Mouse (Mus musculus) mouse embryonic stem cell (cell line): ENCODE results near the gene Epha7.

Source experiments
- in situ Hi-C, 2 experiments: fragments of 300-500 bp; cut with MboI; formaldehyde crosslinking; loops; 1 replicate in 1 of 2; 3 replicates in 1 of 2; pipeline ENCODE4 v1.14.3; 2019 to 2020; ENCODE audit warnings: low sequenced_read_pairs in 2 of 2, low pct_unique_long_range_greater_than_20kb in 1 of 2, mixed read lengths in 1 of 2; ENCODE audit not compliant: unreplicated experiment in 1 of 2

Epha7 gene

DNA sequence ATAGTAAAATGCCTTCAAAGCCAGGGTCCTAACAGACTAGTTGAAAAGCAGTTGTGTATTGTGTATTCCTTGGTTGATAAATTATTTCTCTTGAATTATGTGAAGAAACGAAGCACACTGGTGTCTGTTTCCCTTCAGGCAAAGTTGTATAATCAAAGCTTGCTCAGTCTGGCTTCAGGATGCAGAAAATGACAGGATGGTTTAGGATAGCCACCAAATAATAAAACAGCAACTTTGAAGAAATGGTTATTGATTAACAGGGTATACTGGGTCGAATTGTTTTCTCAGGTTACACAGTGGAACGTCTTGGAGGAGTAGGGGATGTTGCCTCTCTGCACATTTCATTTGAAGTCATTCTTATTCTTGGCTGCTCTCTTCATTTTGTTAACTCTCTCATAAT, 77.2 kb downstream of the Epha7 start:
- in situ Hi-C loops: no loop called here

DNA sequence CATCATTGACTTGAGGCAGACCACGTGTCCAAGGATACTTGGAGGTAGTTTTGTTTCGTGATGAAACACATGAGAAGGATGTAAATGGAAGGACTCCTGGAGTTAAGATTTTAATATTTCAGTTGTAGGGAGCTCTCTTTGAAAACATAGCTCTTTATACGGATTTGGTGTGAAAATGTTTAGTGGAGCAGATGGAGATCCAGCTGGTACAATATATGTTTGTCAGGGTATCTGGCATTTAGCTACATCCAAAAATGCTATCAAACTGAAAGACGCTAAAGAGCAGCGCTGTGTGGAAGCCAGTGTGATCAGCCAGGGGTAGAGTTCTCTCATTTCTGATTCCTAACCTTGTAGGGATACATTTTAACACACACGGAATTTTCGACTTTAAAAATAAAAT, 82.5 kb downstream of the Epha7 start:
- in situ Hi-C loops: no loop called here

DNA sequence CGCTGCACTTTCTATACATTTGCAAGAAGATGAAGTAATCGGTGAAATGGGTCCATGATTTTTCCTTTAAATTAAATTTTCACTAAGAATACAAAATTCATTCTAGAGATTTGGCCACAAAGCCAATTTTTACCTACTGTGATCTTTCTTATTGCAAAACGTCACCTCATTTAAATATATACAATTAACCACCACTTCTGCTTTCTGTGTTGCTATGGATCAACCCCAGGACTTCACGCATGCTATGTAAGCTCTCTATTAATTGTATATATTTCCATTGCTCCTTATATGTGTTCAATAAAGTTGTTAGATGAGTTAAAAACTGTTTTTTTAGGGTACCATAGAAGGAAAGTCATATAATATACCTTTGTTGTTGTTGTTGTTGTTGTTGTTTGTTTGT, 86.4 kb downstream of the Epha7 start:
- in situ Hi-C loops: no loop called here

DNA sequence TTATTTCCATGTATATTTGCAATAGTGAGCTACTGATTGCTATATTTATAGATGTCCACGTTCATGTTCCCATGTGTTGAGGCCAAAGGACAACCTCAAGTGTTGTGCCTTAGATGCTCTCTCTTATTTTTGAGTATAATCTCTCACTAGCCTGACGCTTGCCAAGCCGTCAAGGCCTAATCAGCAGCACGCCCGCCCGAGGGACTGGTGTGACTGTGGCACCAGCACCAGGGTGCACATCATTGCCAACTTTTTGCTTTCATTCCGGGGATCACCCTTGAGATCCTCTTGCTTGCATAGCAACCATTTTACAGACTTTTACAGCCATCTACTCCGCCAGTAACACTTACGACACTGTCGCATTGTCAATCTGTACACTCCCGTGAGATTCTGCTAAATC, 86.9 kb downstream of the Epha7 start:
- in situ Hi-C loops: no loop called here

DNA sequence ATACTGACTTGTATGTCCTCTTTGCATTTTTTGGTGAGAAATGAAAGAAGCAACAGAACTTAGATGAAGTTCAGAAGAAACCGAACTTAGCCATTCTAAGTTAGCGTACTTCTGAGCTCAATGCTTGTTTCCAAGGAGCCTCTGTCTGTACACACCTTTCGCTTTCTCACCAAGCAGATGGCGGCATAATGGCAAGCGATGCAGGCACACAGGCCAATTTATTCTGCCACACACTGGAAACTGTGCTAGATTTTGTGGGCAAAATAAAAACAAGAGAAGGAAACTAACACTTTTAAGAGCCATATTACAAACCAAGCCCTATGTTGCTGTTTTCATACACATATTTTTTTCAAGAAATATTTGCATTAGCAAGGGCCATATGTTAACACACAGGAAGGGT, 88.6 kb downstream of the Epha7 start:
- in situ Hi-C loops: no loop called here

DNA sequence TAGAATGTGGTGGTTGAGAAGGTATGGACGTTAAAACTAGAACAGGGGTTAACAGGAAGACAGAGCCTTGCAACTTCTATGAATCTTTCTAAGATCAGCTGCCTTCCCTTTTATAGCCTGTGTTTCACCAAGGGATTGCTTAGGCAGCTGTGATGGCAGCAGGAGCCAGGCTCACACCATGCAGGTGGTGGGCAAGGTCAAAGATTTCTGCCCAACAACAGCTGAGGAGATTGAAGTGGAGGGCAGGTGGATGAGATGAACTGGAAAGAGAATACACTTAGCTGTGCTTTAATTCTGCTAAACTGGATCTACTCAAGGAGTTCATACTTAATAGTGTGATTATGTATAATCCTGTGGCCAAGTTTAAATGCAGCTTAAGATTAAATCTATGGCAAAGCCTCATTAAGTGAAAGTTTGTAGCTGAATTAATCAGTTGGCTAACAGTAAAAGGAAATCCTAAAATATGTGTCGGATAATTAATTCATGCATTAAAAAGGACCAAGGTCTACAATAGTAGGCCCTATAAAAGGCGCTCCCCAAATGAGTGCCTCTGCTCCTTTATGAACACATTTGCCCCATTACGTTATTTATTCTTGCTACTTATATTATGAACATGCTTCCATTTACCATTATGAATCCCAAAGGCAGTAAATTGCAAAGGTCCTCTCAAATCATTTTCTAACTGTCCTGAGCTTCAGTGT, 89.2 kb downstream of the Epha7 start:
- in situ Hi-C loops: no loop called here

DNA sequence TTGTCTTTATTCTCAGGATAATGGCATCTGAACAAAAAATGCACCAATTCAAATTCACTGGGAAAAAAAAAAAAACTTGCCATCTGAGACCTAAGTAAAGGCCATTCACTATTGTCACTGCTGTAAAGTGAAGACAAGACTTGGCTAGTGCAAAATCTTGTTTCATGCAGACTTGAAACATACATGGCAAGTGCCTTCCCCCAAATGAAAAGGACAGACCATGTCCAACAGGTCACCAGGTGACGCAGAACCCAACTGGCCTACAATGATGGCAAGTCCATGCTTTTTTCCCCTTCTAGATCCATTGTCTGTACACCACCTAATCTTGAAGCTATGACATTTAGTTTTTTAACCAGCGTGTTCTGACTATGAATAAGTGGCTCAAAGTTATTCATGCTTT, 94.1 kb downstream of the Epha7 start:
- in situ Hi-C loops: no loop called here

DNA sequence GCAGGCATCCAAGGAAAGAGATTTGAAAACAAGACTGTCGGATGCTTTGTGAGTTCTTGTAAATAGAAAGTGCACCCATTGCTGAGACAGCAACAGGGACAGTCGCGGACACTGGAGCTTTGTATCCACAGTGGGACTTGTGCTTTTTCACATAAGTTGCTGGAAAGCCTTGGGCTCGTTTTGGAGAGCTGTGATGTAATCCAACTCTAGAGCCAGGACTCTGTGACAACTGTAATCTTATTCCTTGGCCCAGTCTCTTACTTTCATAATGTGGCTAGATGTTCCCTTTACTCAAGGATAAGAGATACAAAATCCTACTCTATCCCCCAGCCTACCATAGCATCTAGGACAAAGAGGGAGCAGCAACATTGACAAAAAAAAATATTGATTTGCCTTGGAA, 97.2 kb downstream of the Epha7 start:
- in situ Hi-C loops: no loop called here

DNA sequence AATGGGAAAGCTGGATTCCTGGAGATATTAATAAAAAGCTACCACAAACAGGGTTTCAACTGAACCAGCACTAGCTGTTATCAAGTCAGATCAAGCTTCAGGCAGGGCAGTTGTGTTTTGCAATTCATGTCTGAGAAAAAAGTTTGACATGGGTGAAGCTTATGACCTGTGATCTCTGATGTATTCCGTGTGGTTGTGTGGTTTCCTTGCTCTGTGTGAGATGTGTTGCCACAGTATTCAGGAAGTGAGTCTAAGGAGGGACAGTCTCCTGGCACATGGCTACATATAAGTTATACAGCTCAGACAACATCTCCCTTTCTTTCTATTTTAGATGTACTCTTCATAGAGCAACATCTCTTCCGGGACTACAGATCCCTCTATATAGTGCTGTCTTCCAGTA, 99.1 kb downstream of the Epha7 start:
- in situ Hi-C loops: no loop called here

DNA sequence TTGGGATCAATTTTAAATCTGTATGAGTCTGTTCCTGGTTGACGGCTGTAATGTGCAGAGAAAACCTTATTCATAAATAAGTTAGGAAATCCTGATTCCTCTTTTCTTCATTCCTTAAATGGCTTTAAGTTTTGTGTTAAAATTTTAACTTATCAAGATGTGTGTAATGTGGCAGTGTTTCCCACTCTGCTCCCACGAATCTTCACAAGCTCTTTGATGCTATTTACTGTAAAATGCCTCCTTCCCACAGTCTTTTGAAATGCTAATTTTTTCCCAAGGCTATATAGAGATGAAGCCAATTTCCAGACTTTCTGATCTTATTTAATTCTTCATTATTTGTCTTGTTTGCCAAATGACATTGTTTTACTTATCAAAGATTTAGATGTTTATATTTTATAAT, 100.7 kb downstream of the Epha7 start:
- in situ Hi-C loops: no loop called here

DNA sequence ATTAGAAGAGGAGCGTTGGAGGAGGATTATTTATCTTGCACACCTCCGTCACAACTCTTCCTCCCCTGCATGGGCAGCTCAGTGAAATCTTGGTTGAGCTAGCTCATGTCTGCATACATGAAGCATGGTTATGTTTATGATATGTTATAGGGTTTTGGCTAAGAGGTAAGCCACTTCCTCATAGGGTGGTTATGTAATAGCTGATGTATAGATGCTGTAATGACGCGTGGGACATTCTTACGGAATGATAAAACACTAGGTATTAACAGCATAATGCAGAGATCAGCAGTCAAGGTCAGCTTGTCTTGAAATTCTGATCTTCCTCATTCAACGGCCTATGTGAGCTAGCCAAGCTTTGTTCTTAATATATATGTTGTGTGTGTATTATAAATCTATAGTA, 107.7 kb downstream of the Epha7 start:
- in situ Hi-C loops: no loop called here

DNA sequence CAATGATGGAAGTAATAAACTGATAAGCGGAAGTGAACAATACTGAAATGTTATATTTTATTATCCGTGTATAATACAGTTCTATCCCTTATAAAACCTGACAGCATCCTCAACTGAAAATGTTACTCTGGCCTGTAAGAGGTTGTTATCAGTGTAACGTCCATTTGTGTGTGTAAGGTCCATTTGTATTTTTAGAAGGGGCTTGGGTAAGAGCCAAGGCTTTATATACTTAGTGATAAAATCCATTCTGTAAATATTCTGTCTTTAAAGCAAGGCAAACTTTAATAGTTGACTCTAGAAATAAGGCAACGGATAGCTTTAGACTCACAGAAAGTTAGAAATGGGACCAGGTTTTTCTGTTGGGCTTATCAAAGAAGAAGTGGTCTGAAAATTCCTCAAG, 113.1 kb downstream of the Epha7 start:
- in situ Hi-C loops: no loop called here

DNA sequence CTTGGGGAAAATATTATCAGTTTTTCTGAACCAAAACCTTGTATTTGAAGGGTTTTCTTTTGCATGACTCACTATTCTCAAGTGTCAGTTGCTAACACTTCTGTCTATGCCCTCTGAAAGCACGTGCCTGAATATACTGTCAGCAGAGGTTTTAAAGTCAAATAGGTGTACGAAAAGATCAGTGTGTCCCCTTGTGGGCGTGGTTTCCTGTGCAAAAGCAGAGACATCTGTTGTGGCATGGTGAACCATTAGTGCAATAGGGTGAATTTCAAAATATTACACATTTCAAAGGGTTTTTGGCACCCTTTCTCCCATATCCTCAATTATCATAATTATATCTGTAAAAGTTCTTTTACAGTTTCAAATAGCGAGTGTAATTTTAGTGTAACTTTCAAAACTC, 120.5 kb downstream of the Epha7 start:
- in situ Hi-C loops: no loop called here

DNA sequence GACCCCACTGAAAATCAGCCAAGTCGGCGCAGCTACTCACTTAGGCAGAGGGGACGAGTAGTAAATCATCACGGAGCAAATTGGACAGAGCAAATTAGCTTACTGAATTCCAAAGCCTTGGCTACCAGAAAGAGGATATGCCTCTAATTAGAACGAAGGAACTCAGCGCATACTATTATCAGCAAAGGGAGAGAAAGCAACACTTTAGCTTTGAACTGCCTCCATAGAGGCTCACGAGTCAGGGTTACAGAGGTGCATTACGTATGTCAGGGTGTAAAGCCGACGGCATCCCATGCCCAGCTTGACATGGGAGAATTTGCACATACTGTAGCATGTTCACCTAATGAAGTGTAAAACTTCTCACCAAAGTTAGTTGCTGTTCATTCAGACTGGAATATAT, 121.9 kb downstream of the Epha7 start:
- in situ Hi-C loops: no loop called here

DNA sequence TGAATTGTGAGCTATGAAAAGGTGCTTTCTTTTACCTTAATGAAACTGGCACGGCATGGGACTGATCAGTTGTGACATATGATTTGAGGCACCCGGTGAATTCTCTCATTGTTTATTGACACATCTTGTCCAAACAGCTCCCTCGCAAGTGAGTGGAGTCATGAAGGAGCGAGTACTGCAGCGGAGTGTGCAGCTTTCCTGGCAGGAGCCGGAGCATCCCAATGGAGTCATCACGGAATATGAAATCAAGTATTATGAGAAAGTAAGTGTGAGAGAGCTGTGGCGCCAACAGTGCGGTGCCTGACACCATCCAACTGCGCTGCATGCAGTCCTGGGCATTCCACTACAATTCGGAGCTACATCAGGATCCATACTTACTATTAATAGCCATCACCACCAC, 122.6 kb downstream of the Epha7 start:
- in situ Hi-C loops: no loop called here

DNA sequence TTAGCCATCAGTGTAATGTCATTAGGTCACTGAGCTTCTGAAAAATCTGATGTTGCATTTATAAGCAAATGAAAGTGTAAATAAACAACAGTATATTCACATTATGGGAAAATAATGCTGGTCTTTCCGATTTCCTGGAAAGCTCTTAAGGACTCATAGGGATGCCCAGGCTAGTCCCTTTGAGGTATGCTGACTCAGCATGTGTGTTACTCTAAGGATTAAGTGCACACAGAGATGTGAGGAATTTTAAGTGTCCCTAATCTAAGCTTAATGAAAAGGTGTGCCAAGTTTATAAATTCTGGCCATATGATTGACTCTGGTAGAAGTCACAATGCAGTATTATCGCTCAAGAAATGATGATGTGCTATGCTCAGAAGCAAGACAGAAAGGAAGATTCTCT, 127.8 kb downstream of the Epha7 start:
- in situ Hi-C loops: no loop called here

DNA sequence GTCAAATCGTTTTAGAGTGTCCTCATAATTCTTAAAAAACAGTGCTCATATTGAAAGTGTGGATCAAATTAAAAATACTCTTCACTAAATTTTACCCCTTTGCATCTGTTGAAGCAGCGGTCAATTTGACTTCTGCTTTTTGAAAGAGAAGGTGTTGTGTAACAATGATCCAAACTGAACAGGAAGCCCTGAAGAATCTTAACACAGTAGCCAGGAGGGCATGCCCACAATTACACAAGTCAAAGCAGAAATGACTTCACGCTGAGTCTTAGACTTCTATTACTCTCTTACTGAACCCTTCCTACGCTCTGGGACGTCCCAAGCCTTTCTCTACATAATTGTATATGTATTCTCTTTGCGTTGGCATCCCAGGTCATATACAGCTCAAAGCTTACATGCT, 131.3 kb downstream of the Epha7 start:
- in situ Hi-C loops: no loop called here

DNA sequence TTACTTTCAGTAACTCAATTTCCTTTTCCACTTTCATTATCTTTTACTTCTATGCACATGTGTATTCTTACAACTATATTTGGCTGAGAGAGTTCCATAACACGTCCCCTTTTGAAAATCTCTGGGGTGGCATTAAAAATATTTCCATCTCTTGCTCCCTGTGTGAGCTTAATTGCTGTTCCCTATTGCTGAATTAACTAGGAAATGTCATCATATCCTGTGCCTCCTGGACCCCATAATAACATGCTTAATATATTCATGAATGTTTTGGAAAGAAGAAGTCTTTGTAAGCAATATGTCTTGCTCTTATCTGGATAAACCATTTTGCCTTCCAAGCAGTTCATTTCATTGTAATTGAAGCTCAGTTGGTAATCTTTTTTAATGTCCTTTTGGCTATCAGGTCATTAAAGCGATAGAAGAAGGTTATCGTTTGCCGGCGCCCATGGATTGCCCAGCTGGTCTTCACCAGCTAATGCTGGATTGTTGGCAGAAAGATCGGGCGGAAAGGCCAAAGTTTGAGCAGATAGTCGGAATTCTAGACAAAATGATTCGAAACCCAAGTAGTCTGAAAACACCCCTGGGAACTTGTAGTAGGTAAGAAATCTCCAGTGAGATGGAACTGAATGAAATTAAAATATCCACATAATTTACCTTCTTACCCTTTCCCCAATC, 148.1 kb downstream of the Epha7 start:
- in situ Hi-C loops: no loop called here

DNA sequence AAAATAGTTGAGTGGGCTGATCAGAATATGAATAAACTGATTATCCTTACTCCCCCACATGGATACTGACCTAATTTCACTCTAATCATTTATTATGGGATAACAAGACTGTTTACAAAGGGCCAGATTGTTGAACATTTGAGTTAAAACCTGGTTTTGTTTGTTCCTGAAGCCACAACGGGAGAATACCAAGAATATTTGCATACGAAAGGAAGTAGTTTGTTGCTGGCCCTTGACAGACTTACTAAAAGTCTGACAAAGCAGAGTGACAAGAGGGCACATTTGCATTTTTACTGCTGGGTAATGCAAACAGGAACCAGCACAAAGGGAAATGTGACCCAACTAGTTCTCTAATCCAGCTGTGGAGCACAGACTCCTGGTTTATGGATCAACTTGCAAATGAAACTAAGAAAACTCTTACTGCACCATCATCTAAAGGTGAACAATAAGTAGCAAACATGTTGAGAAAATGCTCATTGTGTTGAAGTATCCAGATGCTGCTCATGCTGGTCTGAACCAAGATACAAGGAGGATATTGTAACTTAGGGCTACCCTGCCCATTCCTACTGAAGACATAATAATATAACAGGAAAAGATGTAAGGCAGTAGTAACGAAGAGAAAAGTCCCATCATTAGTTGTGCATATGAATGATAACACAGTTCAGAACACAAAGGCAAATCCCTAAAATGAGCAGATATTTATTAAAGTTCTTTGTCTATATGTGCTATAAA, 154.8 kb downstream of the Epha7 start:
- in situ Hi-C loops: no loop called here
